Mouse (Mus musculus) heart, adult 2 months (tissue): ENCODE measurements around the gene Nop10.
A peak's percentile ranks its signal among the peaks of the same experiment; 100 is the strongest.

Experiments
- CTCF ChIP-seq: fragments of 200-600 bp; IDR thresholded peaks from 2 replicates; pipeline ENCODE4 v1.8.1; 2022; ENCODE audit warnings: antibody characterized with exemption, mild to moderate bottlenecking, moderate library complexity
- POLR2A ChIP-seq: fragments of 200-500 bp; IDR thresholded peaks from 2 replicates; pipeline ENCODE4 v1.6.1; 2011; ENCODE audit warnings: mild to moderate bottlenecking, low read depth, low read length, control low read depth; ENCODE audit not compliant: insufficient read depth

GRCm38 (mm10) chr2:112215977-112216376 lies 45.7 kb upstream of the Nop10 start:
- TF ChIP-seq POLR2A = no peak
- peak; percentile 73 for TF ChIP-seq CTCF
